Mouse (Mus musculus): ENCODE data around the gene Cacna2d1. TPM values are rescaled to one million over a fixed set of nuclear protein-coding genes. Genes with fewer than 3 reads are reported as not detected.
A peak's percentile ranks its signal among the peaks of the same experiment; 100 is the strongest.

Cacna2d1 gene
- polyA plus RNA-seq, 1 experiment from 2014 or later, result 5.9 TPM

- H3K27ac ChIP-seq (replicated peaks), result no peak overlapping the region
- DNase-seq (ENCODE audit: low spot score), result no peak
- 83% methylated on average over 3 of the region's 3 CpGs for WGBS
- H3K36me3 ChIP-seq, result no peaks in the 10 kb centered on the region
- no peaks in the 10 kb centered on the region for H3K9me3 ChIP-seq (replicated peaks)
- H3K27me3 ChIP-seq (ENCODE audit: low read depth, poor library complexity, severe bottlenecking), result no peaks in the 10 kb centered on the region
- peaks cover 4% of the 10 kb centered on the region; the same call in 1 of the 2 replicates for H3K4me1 ChIP-seq
- H3K4me3 ChIP-seq, result no peak overlapping the region
Measured at GRCm38 (mm10) chr5:16229384-16229783, 294.9 kb downstream of the Cacna2d1 start.

- Histone ChIP-seq H3K27me3 (ENCODE audit: low read depth, poor library complexity, severe bottlenecking) (no peaks in the 10 kb centered on the region), H3K4me3 (no peak overlapping the region), H3K4me1 (peaks cover 16% of the 10 kb centered on the region), H3K36me3 (no peaks in the 10 kb centered on the region), H3K9me3 (replicated peaks) (no peaks in the 10 kb centered on the region), H3K27ac (replicated peaks) (no peak overlapping the region)
- 90% methylated on average over 9 of the region's 9 CpGs for WGBS
- no peak for DNase-seq (ENCODE audit: low spot score)
Measured at GRCm38 (mm10) chr5:16231477-16231876, 297.0 kb downstream of the Cacna2d1 start.

GRCm38 (mm10) chr5:16234891-16235290 is 300.4 kb downstream of the Cacna2d1 start:
- peaks cover 20% of the 10 kb centered on the region for H3K4me1 ChIP-seq
- H3K4me3 ChIP-seq, result no peak overlapping the region
- H3K9me3 ChIP-seq (replicated peaks), result no peaks in the 10 kb centered on the region
- H3K36me3 ChIP-seq, result no peaks in the 10 kb centered on the region
- DNase-seq (ENCODE audit: low spot score), result no peak
- H3K27ac ChIP-seq (replicated peaks), result no peak overlapping the region; the same call in 1 of the 2 replicates
- H3K27me3 ChIP-seq (ENCODE audit: low read depth, poor library complexity, severe bottlenecking), result no peaks in the 10 kb centered on the region
- 47% methylated on average over 6 of the region's 6 CpGs for WGBS

GRCm38 (mm10) chr5:16235864-16236263 is 301.4 kb downstream of the Cacna2d1 start:
- H3K27me3 ChIP-seq (ENCODE audit: low read depth, poor library complexity, severe bottlenecking), result no peaks in the 10 kb centered on the region
- H3K4me1 ChIP-seq, result peaks cover 20% of the 10 kb centered on the region
- no peaks in the 10 kb centered on the region for H3K36me3 ChIP-seq
- no peak overlapping the region for H3K4me3 ChIP-seq
- no peaks in the 10 kb centered on the region for H3K9me3 ChIP-seq (replicated peaks)
- no peak for DNase-seq (ENCODE audit: low spot score)
- 82% methylated on average over 2 of the region's 2 CpGs for WGBS
- H3K27ac ChIP-seq (replicated peaks), result no peak overlapping the region

- 82% methylated on average over 4 of the region's 4 CpGs for WGBS
- H3K4me1 ChIP-seq, result peaks cover 20% of the 10 kb centered on the region
- H3K27me3 ChIP-seq (ENCODE audit: low read depth, poor library complexity, severe bottlenecking), result no peaks in the 10 kb centered on the region
- H3K9me3 ChIP-seq (replicated peaks), result no peaks in the 10 kb centered on the region
- H3K27ac ChIP-seq (replicated peaks), result no peak overlapping the region
- H3K4me3 ChIP-seq, result no peak overlapping the region
- DNase-seq (ENCODE audit: low spot score), result no peak
- H3K36me3 ChIP-seq, result no peaks in the 10 kb centered on the region
Measured at GRCm38 (mm10) chr5:16236608-16237007, 302.1 kb downstream of the Cacna2d1 start.

GRCm38 (mm10) chr5:16237972-16238371 is 303.5 kb downstream of the Cacna2d1 start:
- peaks cover 20% of the 10 kb centered on the region for H3K4me1 ChIP-seq
- no peak overlapping the region for H3K27ac ChIP-seq (replicated peaks)
- DNase-seq (ENCODE audit: low spot score), result peak; percentile 15
- no peak overlapping the region for H3K4me3 ChIP-seq
- WGBS, result 59% methylated on average over 5 of the region's 5 CpGs
- no peaks in the 10 kb centered on the region for H3K27me3 ChIP-seq (ENCODE audit: low read depth, poor library complexity, severe bottlenecking)
- no peaks in the 10 kb centered on the region for H3K36me3 ChIP-seq
- H3K9me3 ChIP-seq (replicated peaks), result no peaks in the 10 kb centered on the region

GRCm38 (mm10) chr5:16240255-16240654 is 305.8 kb downstream of the Cacna2d1 start:
- H3K9me3 ChIP-seq (replicated peaks), result no peaks in the 10 kb centered on the region
- 77% methylated on average over 3 of the region's 3 CpGs for WGBS
- no peaks in the 10 kb centered on the region for H3K27me3 ChIP-seq (ENCODE audit: low read depth, poor library complexity, severe bottlenecking)
- no peaks in the 10 kb centered on the region for H3K36me3 ChIP-seq
- no peak overlapping the region for H3K4me3 ChIP-seq
- no peak overlapping the region for H3K27ac ChIP-seq (replicated peaks)
- DNase-seq (ENCODE audit: low spot score), result no peak
- peaks cover 9% of the 10 kb centered on the region for H3K4me1 ChIP-seq

GRCm38 (mm10) chr5:16243599-16243998 is 309.1 kb downstream of the Cacna2d1 start:
- Histone ChIP-seq H3K4me1 (0 out of 2 replicates have a peak, but pooled peaks cover 4% of the 10 kb centered on the region), H3K36me3 (no peaks in the 10 kb centered on the region), H3K9me3 (replicated peaks) (no peaks in the 10 kb centered on the region), H3K4me3 (no peak overlapping the region), H3K27me3 (ENCODE audit: low read depth, poor library complexity, severe bottlenecking) (no peaks in the 10 kb centered on the region), H3K27ac (replicated peaks) (no peak overlapping the region)
- 79% methylated on average over 2 of the region's 2 CpGs for WGBS
- no peak for DNase-seq (ENCODE audit: low spot score)

- DNase-seq (ENCODE audit: low spot score), result no peak
- H3K36me3 ChIP-seq, result no peaks in the 10 kb centered on the region
- no peaks in the 10 kb centered on the region for H3K27me3 ChIP-seq (ENCODE audit: low read depth, poor library complexity, severe bottlenecking)
- H3K9me3 ChIP-seq (replicated peaks), result no peaks in the 10 kb centered on the region
- H3K4me3 ChIP-seq, result no peak overlapping the region
- H3K4me1 ChIP-seq, result no peaks in the 10 kb centered on the region
- WGBS, result 90% methylated on average over 6 of the region's 6 CpGs
- H3K27ac ChIP-seq (replicated peaks), result no peak overlapping the region
Measured at GRCm38 (mm10) chr5:16252738-16253513, 318.4 kb downstream of the Cacna2d1 start.

GRCm38 (mm10) chr5:16253768-16254167 is 319.3 kb downstream of the Cacna2d1 start:
- 84% methylated on average over 1 of the region's 1 CpGs for WGBS
- Histone ChIP-seq H3K27me3 (ENCODE audit: low read depth, poor library complexity, severe bottlenecking) (no peaks in the 10 kb centered on the region), H3K36me3 (no peaks in the 10 kb centered on the region)

GRCm38 (mm10) chr5:16265385-16265784 is 330.9 kb downstream of the Cacna2d1 start:
- H3K4me1 ChIP-seq, result peaks cover 5% of the 10 kb centered on the region; the same call in 1 of the 2 replicates
- no peaks in the 10 kb centered on the region for H3K27me3 ChIP-seq (ENCODE audit: low read depth, poor library complexity, severe bottlenecking)
- H3K27ac ChIP-seq (replicated peaks), result no peak overlapping the region
- WGBS, result 37% methylated on average over 6 of the region's 6 CpGs
- DNase-seq (ENCODE audit: low spot score), result peak; percentile 30
- no peaks in the 10 kb centered on the region for H3K36me3 ChIP-seq
- H3K4me3 ChIP-seq, result no peak overlapping the region
- H3K9me3 ChIP-seq (replicated peaks), result no peaks in the 10 kb centered on the region

More at GRCm38 (mm10) chr5:16253768-16254167, 319.3 kb downstream of the Cacna2d1 start:
- DNase-seq (ENCODE audit: low spot score), result no peak
- no peaks in the 10 kb centered on the region for H3K4me1 ChIP-seq
- H3K9me3 ChIP-seq (replicated peaks), result no peaks in the 10 kb centered on the region
- H3K27ac ChIP-seq (replicated peaks), result no peak overlapping the region
- H3K4me3 ChIP-seq, result no peak overlapping the region

- H3K27me3 ChIP-seq (ENCODE audit: low read depth, poor library complexity, severe bottlenecking), result no peaks in the 10 kb centered on the region
- no peaks in the 10 kb centered on the region for H3K9me3 ChIP-seq (replicated peaks)
- H3K36me3 ChIP-seq, result no peaks in the 10 kb centered on the region
- DNase-seq (ENCODE audit: low spot score), result no peak
- WGBS, result 79% methylated on average over 2 of the region's 2 CpGs
- H3K4me1 ChIP-seq, result no peaks in the 10 kb centered on the region
- H3K4me3 ChIP-seq, result no peak overlapping the region
- no peak overlapping the region for H3K27ac ChIP-seq (replicated peaks)
Measured at GRCm38 (mm10) chr5:16277058-16277457, 342.6 kb downstream of the Cacna2d1 start.

- no peak overlapping the region for H3K27ac ChIP-seq (replicated peaks)
- H3K9me3 ChIP-seq (replicated peaks), result no peaks in the 10 kb centered on the region
- no peaks in the 10 kb centered on the region for H3K27me3 ChIP-seq (ENCODE audit: low read depth, poor library complexity, severe bottlenecking)
- H3K4me3 ChIP-seq, result no peak overlapping the region
- WGBS, result 90% methylated on average over 5 of the region's 5 CpGs
- H3K4me1 ChIP-seq, result no peaks in the 10 kb centered on the region
- no peak for DNase-seq (ENCODE audit: low spot score)
- no peaks in the 10 kb centered on the region for H3K36me3 ChIP-seq
Measured at GRCm38 (mm10) chr5:16281229-16281628, 346.7 kb downstream of the Cacna2d1 start.
